Mouse (Mus musculus) liver, adult 2 months (tissue): ENCODE data around the gene Traf6.

Experiments used
- CTCF ChIP-seq: fragments of 200-500 bp; IDR thresholded peaks from 2 replicates; pipeline ENCODE4 v1.5.1; 2011; ENCODE audit warnings: low read depth, low read length, control low read depth
- POLR2A ChIP-seq: fragments of 200-500 bp; IDR thresholded peaks from 2 replicates; pipeline ENCODE4 v1.6.1; 2011; ENCODE audit warnings: low read length, control low read depth; ENCODE audit not compliant: insufficient read depth; ENCODE audit errors: extremely low read depth

GRCm38 (mm10) chr2:101688011-101688410 lies 9.8 kb downstream of the Traf6 start:
- TF ChIP-seq CTCF (no peak), POLR2A (no peak)
